Mouse (Mus musculus): ENCODE data around the gene Rnf220. TPM values are rescaled to one million over a fixed set of nuclear protein-coding genes. Genes with fewer than 3 reads are reported as not detected.

Gene Rnf220
- total and polyA plus RNA-seq, 3 experiments, result 64.4 to 117 (median 86.8) TPM

DNA sequence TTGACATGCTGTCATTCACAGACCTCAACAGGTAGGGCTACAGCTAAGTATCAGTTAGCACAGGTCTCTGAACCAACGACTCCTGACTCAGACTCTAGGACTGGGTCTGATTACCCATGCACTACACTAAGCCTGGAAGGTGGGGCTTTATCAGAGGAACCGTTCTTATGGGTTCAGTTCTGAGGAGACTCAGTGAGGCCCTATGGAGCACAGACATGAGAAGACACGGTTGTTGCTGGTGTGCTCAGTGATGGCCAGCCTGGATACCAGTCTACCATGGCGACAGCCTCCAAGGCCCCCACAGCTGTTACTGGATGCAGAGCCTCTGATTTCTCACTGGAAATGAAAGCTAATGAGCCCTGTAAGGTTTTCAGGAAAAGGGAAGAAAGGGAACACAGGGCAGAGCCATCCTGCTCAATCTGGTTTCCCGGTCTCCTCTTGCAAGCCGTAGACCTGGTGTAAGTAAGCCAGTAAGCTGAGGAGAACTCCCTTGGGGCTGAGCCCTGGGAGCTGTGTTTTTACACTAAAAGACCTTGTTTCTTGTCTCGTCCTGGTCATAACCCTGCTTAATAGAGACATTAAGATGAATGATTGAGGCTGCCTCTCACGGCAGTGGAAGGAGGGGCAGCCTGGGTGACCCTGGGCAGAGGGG lies 42.6 kb upstream of the Rnf220 start:
- Histone ChIP-seq H3K36me3 (replicated peaks in 1 of 2; ENCODE audit: control insufficient read depth in 1 of 2, insufficient read depth in 1 of 2, low read length in 1 of 2) (no peaks in the 10 kb centered on the region), H3K27ac (ENCODE audit: insufficient read depth, low read depth) (no peak overlapping the region), H3K27me3 (replicated peaks) (no peaks in the 10 kb centered on the region), H3K79me2 (replicated peaks; ENCODE audit: control insufficient read depth, extremely low read depth, insufficient read depth, poor library complexity, severe bottlenecking) (no peaks in the 10 kb centered on the region), H3K4me2 (ENCODE audit: insufficient read depth, low read depth, poor library complexity, severe bottlenecking) (no peak overlapping the region), H3K4me1 (ENCODE audit: control insufficient read depth in 1 of 2, insufficient read depth in 2 of 2) (peaks cover 6 to 22% of the 10 kb centered on the region in 2 experiments), H3K9ac (ENCODE audit: insufficient read depth, low read depth) (no peak overlapping the region), H3K4me3 (replicated peaks in 1 of 3; ENCODE audit: low read depth in 2 of 3, low read length in 2 of 3, poor library complexity in 1 of 3) (no peak overlapping the region), H3K9me3 (replicated peaks; ENCODE audit: low read length) (no peaks in the 10 kb centered on the region)
- no peak for TF ChIP-seq ETS1 (conservative IDR thresholded peaks at IDR 0.05; ENCODE audit: low read depth, low read length)
- no peak for TF ChIP-seq CHD1 (IDR thresholded peaks at IDR 0.05; ENCODE audit: low read depth, low read length)
- no peak for TF ChIP-seq ZNF384 (IDR thresholded peaks at IDR 0.05; ENCODE audit: low read depth, low read length)
- TF ChIP-seq SIN3A (IDR thresholded peaks at IDR 0.05; ENCODE audit: low read length), result no peak
- no peak for TF ChIP-seq MXI1 (IDR thresholded peaks at IDR 0.05; ENCODE audit: low read depth, low read length)
- TF ChIP-seq IRF4 (IDR thresholded peaks at IDR 0.05; ENCODE audit: low read depth, low read length), result no peak
- TF ChIP-seq SMC3 (IDR thresholded peaks at IDR 0.05; ENCODE audit: low read depth, low read length), result no peak
- TF ChIP-seq NELFE (IDR thresholded peaks at IDR 0.05; ENCODE audit: low read depth, low read length), result no peak
- TF ChIP-seq MAZ (IDR thresholded peaks at IDR 0.05; ENCODE audit: low read depth, low read length), result no peak
- TF ChIP-seq NRF1 (IDR thresholded peaks at IDR 0.05; ENCODE audit: low read depth, low read length), result no peak
- TF ChIP-seq RCOR1 (conservative IDR thresholded peaks at IDR 0.05; ENCODE audit: low read depth, low read length), result no peak
- TF ChIP-seq HCFC1 (IDR thresholded peaks at IDR 0.05; ENCODE audit: low read depth, low read length), result no peak
- TF ChIP-seq ELF1 (IDR thresholded peaks at IDR 0.05; ENCODE audit: low read depth, low read length), result no peak
- TF ChIP-seq CTCF (conservative IDR thresholded peaks at IDR 0.05 in 1 of 2, IDR thresholded peaks at IDR 0.05 in 1 of 2; ENCODE audit: low read depth in 2 of 2, low read length in 2 of 2), result no peak
- no peak for TF ChIP-seq TCF12 (IDR thresholded peaks at IDR 0.05; ENCODE audit: low read depth, low read length)
- TF ChIP-seq POLR2A (IDR thresholded peaks at IDR 0.05; ENCODE audit: low read depth, low read length), result no peak
- TF ChIP-seq TBP (conservative IDR thresholded peaks at IDR 0.05; ENCODE audit: low read depth, low read length), result no peak
- no peak for TF ChIP-seq USF1 (IDR thresholded peaks at IDR 0.05; ENCODE audit: low read depth, low read length)
- no peak for TF ChIP-seq GABPA (IDR thresholded peaks at IDR 0.05; ENCODE audit: insufficient replicate concordance, low read depth, low read length)
- TF ChIP-seq UBTF (IDR thresholded peaks at IDR 0.05; ENCODE audit: low read depth, low read length), result no peak
- in situ Hi-C loops (cut with MboI; ENCODE audit: low pct_ligation_motif_present, low pct_unique_long_range_greater_than_20kb, low sequenced_read_pairs) (no loop called here), dilution Hi-C loops (cut with MboI; ENCODE audit: extremely low pct_ligation_motif_present, extremely low pct_unique_long_range_greater_than_20kb, low sequenced_read_pairs) (no loop called here)
- no peak for DNase-seq (ENCODE audit: extremely low read depth)

DNA sequence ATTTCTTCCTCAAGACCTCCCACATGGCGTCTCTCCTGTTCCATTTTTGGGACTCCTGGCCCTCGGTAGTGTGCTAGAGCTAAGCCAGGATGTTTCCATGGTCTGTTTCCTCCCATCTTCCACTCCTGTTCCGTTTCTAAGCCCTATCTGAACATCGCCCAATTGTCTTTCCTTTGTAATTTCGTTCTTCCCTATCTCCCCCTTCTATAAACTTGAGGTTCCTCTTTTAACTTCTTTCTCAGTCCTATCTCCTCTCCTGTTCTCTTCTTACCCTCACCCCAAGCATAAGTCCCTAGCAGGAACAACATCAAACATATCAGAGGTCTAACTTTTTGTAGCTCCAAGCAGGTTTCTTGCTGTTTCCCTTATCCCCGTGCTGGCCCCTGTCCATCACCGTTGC lies 40.1 kb upstream of the Rnf220 start:
- TF ChIP-seq E2F4 (IDR thresholded peaks at IDR 0.05; ENCODE audit: insufficient replicate concordance, low read depth, low read length) (no peak), POLR2A (IDR thresholded peaks at IDR 0.05; ENCODE audit: low read depth, low read length) (no peak), UBTF (IDR thresholded peaks at IDR 0.05; ENCODE audit: low read depth, low read length) (no peak), POLR2AphosphoS2 (IDR thresholded peaks at IDR 0.05; ENCODE audit: low read depth, low read length) (no peak), CHD1 (IDR thresholded peaks at IDR 0.05; ENCODE audit: low read depth, low read length) (no peak), BHLHE40 (IDR thresholded peaks at IDR 0.05; ENCODE audit: low read depth, low read length) (no peak), EP300 (IDR thresholded peaks at IDR 0.05; ENCODE audit: low read length) (no peak), RAD21 (IDR thresholded peaks at IDR 0.05; ENCODE audit: low read depth, low read length) (no peak), MEF2A (IDR thresholded peaks at IDR 0.05; ENCODE audit: borderline replicate concordance, low read depth, low read length) (no peak), PAX5 (IDR thresholded peaks at IDR 0.05; ENCODE audit: low read length) (no peak)
- dilution Hi-C loops (cut with MboI; ENCODE audit: extremely low pct_ligation_motif_present, extremely low pct_unique_long_range_greater_than_20kb, low sequenced_read_pairs), result no loop called here
- no peaks in the 10 kb centered on the region for H3K27me3 ChIP-seq (replicated peaks)

More for the DNA sequence above, 40.1 kb upstream of the Rnf220 start:
- DNase-seq (ENCODE audit: extremely low read depth), result no peak
- Histone ChIP-seq H3K9me3 (replicated peaks; ENCODE audit: low read length) (no peaks in the 10 kb centered on the region), H3K4me3 (replicated peaks in 1 of 3; ENCODE audit: low read depth in 2 of 3, low read length in 2 of 3, poor library complexity in 1 of 3) (no peak overlapping the region), H3K27ac (ENCODE audit: insufficient read depth, low read depth) (no peak overlapping the region), H3K4me2 (ENCODE audit: insufficient read depth, low read depth, poor library complexity, severe bottlenecking) (no peak overlapping the region), H3K36me3 (replicated peaks in 1 of 2; ENCODE audit: control insufficient read depth in 1 of 2, insufficient read depth in 1 of 2, low read length in 1 of 2) (no peaks in the 10 kb centered on the region), H3K79me2 (replicated peaks; ENCODE audit: control insufficient read depth, extremely low read depth, insufficient read depth, poor library complexity, severe bottlenecking) (no peaks in the 10 kb centered on the region), H3K9ac (ENCODE audit: insufficient read depth, low read depth) (no peak overlapping the region), H3K4me1 (ENCODE audit: control insufficient read depth in 1 of 2, insufficient read depth in 2 of 2) (peaks cover 5 to 23% of the 10 kb centered on the region in 2 experiments)
- in situ Hi-C loops (cut with MboI; ENCODE audit: low pct_ligation_motif_present, low pct_unique_long_range_greater_than_20kb, low sequenced_read_pairs), result no loop called here

Measured in CH12.LX (cell line).